Mouse (Mus musculus) kidney, embryonic 16.5 days (tissue): ENCODE data around the gene Fgfr2. TPM values are rescaled to one million over a fixed set of nuclear protein-coding genes. Genes with fewer than 3 reads are reported as not detected.

ENCODE experiments used
- ATAC-seq: fragments of 200-750 bp; cut with Nextera tagmentation; 2 replicates; pipeline ENCODE4 v1.8.0; 2017; ENCODE audit warnings: moderate TSS enrichment; ENCODE audit not compliant: low FRiP score, low TSS enrichment
- H3K27ac ChIP-seq: fragments of 300-500 bp; sonication (generic); 2 replicates; pipeline ENCODE4 v1.5.1; 2014; ENCODE audit warnings: low read length
- H3K27me3 ChIP-seq: fragments of 300-500 bp; sonication (generic); 2 replicates; pipeline ENCODE4 v1.6.1; 2014; ENCODE audit warnings: low read length, control low read depth, mixed read lengths; ENCODE audit not compliant: insufficient read depth
- H3K36me3 ChIP-seq: fragments of 300-500 bp; sonication (generic); 2 replicates; pipeline ENCODE4 v1.6.1; 2014; ENCODE audit warnings: low read length, control low read depth, mixed read lengths; ENCODE audit not compliant: insufficient read depth
- H3K4me1 ChIP-seq: fragments of 300-500 bp; sonication (generic); 2 replicates; pipeline ENCODE4 v1.6.1; 2014; ENCODE audit warnings: low read length, control low read depth, mixed read lengths; ENCODE audit not compliant: insufficient read depth
- H3K4me2 ChIP-seq: fragments of 300-500 bp; sonication (generic); replicated peaks from 2 replicates; pipeline ENCODE4 v1.6.1; 2014; ENCODE audit warnings: low read depth, low read length
- H3K4me3 ChIP-seq: fragments of 300-500 bp; sonication (generic); 2 replicates; pipeline ENCODE4 v1.5.1; 2014; ENCODE audit warnings: mild to moderate bottlenecking, low read length
- H3K9ac ChIP-seq: fragments of 300-500 bp; sonication (generic); replicated peaks from 2 replicates; pipeline ENCODE4 v1.6.1; 2014; ENCODE audit warnings: low read length
- H3K9me3 ChIP-seq: fragments of 300-500 bp; sonication (generic); 2 replicates; pipeline ENCODE4 v1.6.1; 2016; ENCODE audit warnings: low read length, control low read depth
- WGBS: fragments of 180-500 bp; shearing (Covaris S2); extraction: QIAGEN DNeasy Blood & Tissue Kit; methylation state at CpG from one replicate; pipeline ENCODE4 v1.1.7; 2014; 5-methylcytosine and 5-hydroxymethylcytosine counted together
- polyA plus RNA-seq: library from polyadenylated mRNA; unstranded; fragments of >200 nt; fragmentation: Nextera tagmentation; extraction: Ambion mirVana; gene quantifications from 2 replicates; pipeline ENCODE4 v1.2.1, GENCODE M21; 2015

Fgfr2 gene
- polyA plus RNA-seq, 1 experiment from 2014 or later, result 118 TPM

DNA sequence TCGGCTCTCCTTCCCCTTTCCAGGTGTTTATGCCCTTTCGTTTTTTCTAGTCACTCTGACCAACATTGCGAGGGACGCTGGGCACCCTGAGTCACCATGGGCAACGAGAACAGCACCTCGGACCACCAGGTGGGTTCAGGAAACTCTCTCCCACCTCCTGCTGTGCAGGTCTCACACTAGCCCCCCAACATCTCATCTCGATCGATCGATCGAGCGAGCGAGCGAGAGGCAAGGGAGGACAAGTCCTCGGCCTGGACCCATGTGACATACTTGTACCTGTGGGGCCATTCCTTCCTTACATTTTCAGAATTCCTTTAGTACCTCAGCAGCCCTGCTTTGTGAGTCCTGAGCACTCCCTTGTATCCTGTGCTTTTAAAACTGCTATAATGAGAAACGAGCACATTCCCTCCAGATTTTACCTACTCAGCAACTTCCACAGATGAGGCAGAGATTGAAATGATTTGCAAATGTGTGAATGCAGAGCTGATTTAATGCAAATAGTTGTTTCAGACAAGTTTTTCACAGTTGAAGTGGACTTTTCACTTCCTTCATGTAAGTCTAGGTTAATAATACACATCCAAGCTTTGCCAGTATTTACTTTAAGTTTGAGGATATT lies 2545.7 kb downstream of the Fgfr2 start, which contains the start of gene Tacc2:
TSS of gene Tacc2 (plus strand) at position 51 of the 616 bp plus-strand sequence.
- WGBS, result 42% methylated on average over 15 of the region's 15 CpGs
- Histone ChIP-seq H3K4me2 (peak within 1 kb of the TSS; percentile 44), H3K9ac (peak within 1 kb of the TSS; percentile 23; the same call in 1 of the 2 replicates), H3K4me1 (peaks cover 7% of the 10 kb centered on the region; the same call in 1 of the 2 replicates), H3K27me3 (no peaks in the 10 kb centered on the region), H3K27ac (peak within 1 kb of the TSS; percentile 67), H3K4me3 (peak within 1 kb of the TSS; percentile 20), H3K36me3 (0 out of 2 replicates have a peak, but pooled peaks cover 5% of the 10 kb centered on the region), H3K9me3 (no peaks in the 10 kb centered on the region)
- no peak for ATAC-seq

DNA sequence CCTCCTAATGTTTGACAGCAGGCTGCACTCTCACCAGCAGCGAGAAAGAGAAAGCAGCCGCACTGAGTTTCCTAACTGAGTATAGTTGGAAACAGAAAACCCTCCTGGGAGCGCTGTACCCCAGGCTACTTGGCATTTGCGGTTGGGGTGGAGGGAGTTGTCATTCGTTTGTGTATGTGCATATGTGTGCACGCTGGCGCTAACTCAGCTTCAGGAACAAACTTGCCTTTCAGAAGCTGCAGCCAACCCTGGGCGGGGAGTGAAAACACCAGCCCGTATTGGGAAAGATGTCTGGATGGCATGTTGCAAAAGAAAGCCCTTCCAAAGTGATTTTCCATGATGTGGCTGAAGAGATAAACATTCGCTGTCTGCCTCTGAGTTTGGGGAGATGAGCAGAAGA lies 2546.2 kb downstream of the Fgfr2 start:
- no peak; the same call in 1 of the 2 replicates for ATAC-seq
- H3K9me3 ChIP-seq, result no peaks in the 10 kb centered on the region
- peak overlapping the region; percentile 23; the same call in 1 of the 2 replicates for H3K9ac ChIP-seq
- peak overlapping the region; percentile 44 for H3K4me2 ChIP-seq
- peak overlapping the region; percentile 20 for H3K4me3 ChIP-seq
- H3K27ac ChIP-seq, result peak overlapping the region; percentile 67
- 0 out of 2 replicates have a peak, but pooled peaks cover 5% of the 10 kb centered on the region for H3K36me3 ChIP-seq
- peaks cover 7% of the 10 kb centered on the region; the same call in 1 of the 2 replicates for H3K4me1 ChIP-seq
- WGBS, result 34% methylated on average over 10 of the region's 10 CpGs
- H3K27me3 ChIP-seq, result no peaks in the 10 kb centered on the region

DNA sequence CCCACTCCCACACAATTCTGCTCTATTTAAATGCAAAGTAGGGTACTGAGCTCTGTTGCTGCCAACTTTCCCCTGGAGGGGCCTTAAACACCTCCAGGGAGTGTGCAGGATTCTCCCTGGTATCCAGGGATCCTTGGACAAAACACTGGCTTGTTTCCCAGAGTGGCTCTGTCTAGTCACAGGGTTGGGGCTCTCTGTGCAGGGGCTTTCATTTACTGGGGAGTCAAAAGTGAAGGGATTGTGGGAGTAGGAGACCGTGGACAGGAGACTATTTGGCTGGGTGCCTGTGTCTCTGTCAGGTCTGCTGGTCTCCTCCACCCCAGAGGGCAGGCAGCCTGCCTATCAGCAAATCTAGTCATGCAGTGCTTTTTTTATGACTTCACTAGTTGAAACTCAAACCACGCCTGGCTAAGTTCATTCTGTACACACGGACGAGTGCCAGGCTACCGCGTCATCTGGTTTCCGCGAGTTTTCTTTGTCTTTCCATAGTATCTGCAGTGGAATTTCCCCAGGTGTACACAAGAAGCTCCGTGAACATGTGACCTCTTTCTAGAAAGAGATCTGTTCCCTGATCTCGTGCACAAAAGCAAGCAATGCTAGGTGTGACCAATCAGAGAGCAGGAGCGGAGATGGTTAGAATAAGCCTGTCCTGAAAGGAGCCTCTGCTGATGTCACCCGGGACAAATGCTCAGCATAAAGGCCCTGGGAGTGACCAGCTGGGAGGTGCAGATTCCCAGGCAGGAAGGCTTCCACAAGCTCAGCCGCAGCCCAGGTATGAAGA lies 2548.7 kb downstream of the Fgfr2 start:
- WGBS, result 24% methylated on average over 13 of the region's 13 CpGs
- H3K27me3 ChIP-seq, result no peaks in the 10 kb centered on the region
- H3K9me3 ChIP-seq, result no peaks in the 10 kb centered on the region
- H3K9ac ChIP-seq, result 0 out of 2 replicates have a peak overlapping the region, but pooled peaks have one; percentile 32
- ATAC-seq, result peak; percentile 80
- no peaks in the 10 kb centered on the region for H3K36me3 ChIP-seq
- peaks cover 16% of the 10 kb centered on the region for H3K4me1 ChIP-seq
- peak overlapping the region; percentile 22 for H3K4me2 ChIP-seq
- peak overlapping the region; percentile 6; the same call in 1 of the 2 replicates for H3K4me3 ChIP-seq
- peak overlapping the region; percentile 86 for H3K27ac ChIP-seq

DNA sequence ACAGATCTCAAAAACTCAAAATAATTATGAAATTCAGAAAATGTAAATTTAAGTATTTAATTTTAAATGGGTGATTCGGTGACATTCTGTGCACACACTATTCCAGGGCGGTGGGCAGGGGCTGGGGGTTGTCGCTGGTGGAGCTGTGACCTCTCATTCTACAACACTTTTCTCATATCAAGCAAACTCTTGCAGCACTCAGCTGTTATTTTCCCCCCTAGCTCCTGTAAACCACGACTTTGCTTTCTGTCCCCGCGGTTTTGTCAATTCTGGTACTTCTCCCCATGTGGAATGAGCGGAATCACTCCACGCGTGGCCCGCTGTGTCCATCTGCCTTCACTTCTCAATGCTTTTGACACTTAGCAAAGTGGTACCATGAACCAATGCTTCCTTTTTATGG lies 2549.4 kb downstream of the Fgfr2 start:
- H3K9me3 ChIP-seq, result no peaks in the 10 kb centered on the region
- no peak for ATAC-seq
- H3K4me2 ChIP-seq, result no peak overlapping the region
- H3K27ac ChIP-seq, result peak overlapping the region; percentile 86
- peaks cover 18% of the 10 kb centered on the region for H3K4me1 ChIP-seq
- no peak overlapping the region for H3K4me3 ChIP-seq
- no peaks in the 10 kb centered on the region for H3K36me3 ChIP-seq
- H3K9ac ChIP-seq, result no peak overlapping the region
- no peaks in the 10 kb centered on the region for H3K27me3 ChIP-seq
- 95% methylated on average over 10 of the region's 10 CpGs for WGBS

DNA sequence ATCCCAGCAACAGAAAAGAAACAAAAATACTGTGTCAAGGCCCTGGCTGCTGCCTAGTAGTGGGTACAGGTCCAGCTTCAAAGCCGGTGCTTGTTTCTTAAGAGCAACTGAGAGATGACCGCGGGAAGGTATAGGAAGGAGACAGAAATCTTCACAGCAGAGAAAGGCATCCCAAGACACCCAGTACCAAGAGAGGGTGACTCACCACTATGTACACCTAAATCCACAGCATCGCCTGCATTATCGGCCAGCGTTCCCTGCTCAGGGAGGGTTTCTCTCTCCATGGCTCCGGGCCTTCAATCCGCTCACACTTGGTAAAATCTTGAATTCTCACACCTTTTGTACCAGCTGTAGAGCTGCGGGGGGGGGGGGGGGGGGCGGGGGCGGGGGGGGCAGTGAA lies 2550.3 kb downstream of the Fgfr2 start, which contains the start of gene Nsmce4a:
TSS of gene Nsmce4a (minus strand) at position 298 of the 400 bp plus-strand sequence.
- H3K27me3 ChIP-seq, result no peaks in the 10 kb centered on the region
- no peaks in the 10 kb centered on the region for H3K36me3 ChIP-seq
- 80% methylated on average over 9 of the region's 11 CpGs for WGBS
- no peak within 1 kb of the TSS for H3K9ac ChIP-seq
- H3K4me1 ChIP-seq, result peaks cover 12% of the 10 kb centered on the region; the same call in 1 of the 2 replicates
- no peak within 1 kb of the TSS for H3K4me2 ChIP-seq
- H3K9me3 ChIP-seq, result no peaks in the 10 kb centered on the region
- H3K4me3 ChIP-seq, result no peak within 1 kb of the TSS
- peak within 1 kb of the TSS; percentile 86 for H3K27ac ChIP-seq
- ATAC-seq, result no peak

DNA sequence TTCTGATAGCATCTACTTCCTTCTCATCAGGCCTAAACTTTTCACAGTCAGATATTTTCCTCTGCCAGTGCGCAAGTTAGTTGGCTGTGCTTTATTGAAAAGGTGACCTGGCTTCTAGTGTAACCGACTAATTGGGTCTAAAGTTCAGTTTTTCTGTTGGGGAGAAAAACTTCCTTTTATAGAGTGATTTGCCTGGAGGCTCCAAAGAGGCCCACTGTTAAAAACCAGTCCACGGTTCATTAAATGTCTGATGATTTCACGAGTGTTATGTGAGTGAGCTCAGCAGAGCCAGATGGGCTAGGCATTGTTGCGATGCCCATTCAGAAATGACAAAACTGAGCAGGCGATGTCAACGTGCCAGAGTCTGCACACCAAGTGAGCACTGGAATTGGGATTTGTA lies 2552.7 kb downstream of the Fgfr2 start:
- Histone ChIP-seq H3K4me2 (no peak overlapping the region), H3K4me3 (no peak overlapping the region), H3K9me3 (no peaks in the 10 kb centered on the region), H3K9ac (no peak overlapping the region), H3K27me3 (no peaks in the 10 kb centered on the region), H3K36me3 (no peaks in the 10 kb centered on the region), H3K4me1 (peaks cover 12% of the 10 kb centered on the region; the same call in 1 of the 2 replicates), H3K27ac (peak overlapping the region; percentile 45; the same call in 1 of the 2 replicates)
- ATAC-seq, result no peak
- WGBS, result 49% methylated on average over 7 of the region's 7 CpGs

DNA sequence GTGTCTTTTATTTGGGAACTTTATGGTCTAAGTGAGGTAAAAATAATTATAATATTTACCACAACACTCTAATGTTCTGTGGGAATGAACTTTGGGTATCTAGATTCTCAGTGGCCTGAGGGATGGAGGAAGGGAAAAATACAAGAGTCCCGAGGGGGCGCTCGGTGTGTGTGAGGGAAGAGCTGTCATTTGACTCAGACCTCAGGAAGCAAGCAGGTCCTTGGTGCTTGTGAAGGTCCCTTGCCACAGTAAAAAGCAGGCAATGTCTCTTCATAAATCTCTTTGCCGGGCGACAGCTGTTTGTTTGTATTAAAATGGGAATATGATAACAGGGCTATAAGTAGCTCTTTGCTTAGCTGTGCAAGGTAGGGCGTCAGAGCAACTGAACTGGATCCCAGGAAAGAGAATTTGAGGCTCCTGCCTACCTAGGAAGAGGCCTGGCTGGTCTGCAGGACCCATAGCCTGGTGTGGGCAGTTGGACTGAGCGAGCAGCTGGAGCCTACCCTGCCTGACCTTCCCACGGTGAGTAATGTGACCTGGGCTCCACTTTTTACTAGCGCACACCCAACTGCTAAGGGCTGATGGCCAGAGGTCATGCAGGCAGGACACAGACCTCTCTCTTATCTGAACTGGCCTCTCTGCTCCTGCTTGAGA lies 2554.2 kb downstream of the Fgfr2 start:
- Histone ChIP-seq H3K27me3 (no peaks in the 10 kb centered on the region), H3K4me1 (peaks cover 12% of the 10 kb centered on the region; the same call in 1 of the 2 replicates), H3K27ac (no peak overlapping the region), H3K4me3 (no peak overlapping the region), H3K4me2 (no peak overlapping the region), H3K9ac (no peak overlapping the region), H3K9me3 (no peaks in the 10 kb centered on the region), H3K36me3 (no peaks in the 10 kb centered on the region)
- WGBS, result 41% methylated on average over 9 of the region's 9 CpGs
- ATAC-seq, result peak; percentile 23; the same call in 1 of the 2 replicates

DNA sequence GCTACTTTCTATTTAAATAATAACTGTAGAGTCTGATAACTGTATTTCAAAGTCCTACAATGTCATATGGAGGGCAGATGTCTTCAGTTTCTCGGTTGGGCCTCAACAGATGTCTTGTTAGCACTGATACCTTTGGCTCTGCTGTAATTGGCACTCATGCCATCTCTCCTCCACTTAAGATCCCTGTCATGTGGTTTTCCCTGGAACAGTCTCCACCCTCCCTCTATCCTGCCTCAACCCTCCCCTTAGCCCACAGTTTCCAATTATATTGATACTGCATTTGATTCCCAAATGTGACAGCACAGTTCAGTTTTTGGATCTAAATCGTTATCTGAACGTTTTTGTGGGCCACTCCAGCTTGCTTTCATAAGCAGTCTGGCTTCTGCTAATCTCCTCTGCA lies 2558.6 kb downstream of the Fgfr2 start:
- 0 out of 2 replicates have a peak, but pooled peaks cover 3% of the 10 kb centered on the region for H3K4me1 ChIP-seq
- H3K27ac ChIP-seq, result no peak overlapping the region
- 75% methylated on average over 3 of the region's 3 CpGs for WGBS
- ATAC-seq, result no peak
- no peak overlapping the region for H3K9ac ChIP-seq
- H3K4me2 ChIP-seq, result no peak overlapping the region
- no peaks in the 10 kb centered on the region for H3K9me3 ChIP-seq
- no peaks in the 10 kb centered on the region for H3K36me3 ChIP-seq
- no peaks in the 10 kb centered on the region for H3K27me3 ChIP-seq
- H3K4me3 ChIP-seq, result no peak overlapping the region

DNA sequence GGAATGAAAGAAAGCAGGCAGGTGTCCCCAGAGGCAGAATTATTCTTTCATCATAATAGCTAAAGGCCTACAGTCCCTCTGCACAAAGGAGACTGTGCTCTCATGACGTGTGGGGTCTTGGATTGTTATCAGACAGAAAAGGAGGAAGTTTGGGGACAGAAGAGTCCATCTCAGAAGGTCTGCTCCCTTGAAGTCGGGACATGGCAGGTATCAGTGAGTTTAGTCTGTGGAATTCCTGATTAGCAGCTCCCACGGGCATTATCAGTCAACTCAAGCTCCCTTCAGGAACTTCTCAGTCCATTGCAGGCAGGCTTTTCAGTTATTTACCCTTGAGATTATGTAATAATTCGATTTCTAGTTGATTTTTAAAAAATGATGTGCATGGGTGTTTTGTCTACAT lies 2559.3 kb downstream of the Fgfr2 start:
- WGBS, result 65% methylated on average over 4 of the region's 4 CpGs
- Histone ChIP-seq H3K4me1 (no peaks in the 10 kb centered on the region), H3K4me2 (no peak overlapping the region), H3K27ac (no peak overlapping the region), H3K36me3 (no peaks in the 10 kb centered on the region), H3K9me3 (no peaks in the 10 kb centered on the region), H3K9ac (no peak overlapping the region), H3K27me3 (no peaks in the 10 kb centered on the region), H3K4me3 (no peak overlapping the region)
- no peak for ATAC-seq
